Mouse (Mus musculus) stomach, postnatal 0 days (tissue): Measurements from ENCODE around the gene Hoxd11.

Experiments
- CTCF ChIP-seq: IDR thresholded peaks from 2 replicates; pipeline ENCODE4 v1.5.1; 2016; ENCODE audit warnings: antibody characterized with exemption, low read depth, mild to moderate bottlenecking, moderate library complexity
- EP300 ChIP-seq: optimal IDR thresholded peaks from 2 replicates; pipeline ENCODE3; 2016; ENCODE audit warnings: antibody characterized with exemption

GRCm38 (mm10) chr2:74667842-74668357, 11.5 kb upstream of the Hoxd11 start, which contains the start of gene Hoxd13:
- TF ChIP-seq CTCF (no peak), EP300 (no peak)
